ENCODE assay signal across 12 mouse cellular contexts in genomic region chr9:106473081-106473752, GRCm38 (mm10). TPM values are rescaled to one million over a fixed set of nuclear protein-coding genes. Genes with fewer than 3 reads are reported as not detected.
A peak's percentile ranks its signal among the peaks of the same experiment; 100 is the strongest.
DNase-seq lines count a peak whose midpoint lies in the region; ATAC-seq and TF ChIP-seq lines count a peak whose summit lies in the region.
"Had no signal": no experiment of that assay in that cellular context is flagged by ENCODE, and none has a peak within 500 bp of the region (broad histone marks: within the 10 kb centered on the region; RNA-seq: fewer than 3 reads in every experiment).

No protein-coding gene starts in this region.

- DNase-seq in frontal cortex, postnatal 10 days (ENCODE audit: low spot score in 2 of 2), result peak; percentile 6 to 26
- no peak for DNase-seq in liver, postnatal 0 days
- no peak for DNase-seq in liver, embryonic 11.5 days (ENCODE audit: low spot score)
- peak; percentile 1 to 5 for DNase-seq in frontal cortex, postnatal 25 days (ENCODE audit: low spot score in 2 of 2)
- peak; percentile 3 to 27 for DNase-seq in layer of hippocampus, adult 8-10 months (ENCODE audit: low spot score in 2 of 2)
- no peak for DNase-seq in thymus, adult 2 months

- no peaks in the 10 kb centered on the region for H3K27me3 ChIP-seq in liver, postnatal 0 days (ENCODE audit: insufficient read depth, low read length)
- H3K27me3 ChIP-seq in liver, embryonic 11.5 days (replicated peaks; ENCODE audit: control insufficient read depth, insufficient read depth, low read length), result no peaks in the 10 kb centered on the region
- H3K27me3 ChIP-seq in forebrain, embryonic 13.5 days, result no peaks in the 10 kb centered on the region
- no peaks in the 10 kb centered on the region for H3K27me3 ChIP-seq in thymus, adult 2 months (ENCODE audit: control insufficient read depth, insufficient read depth, low read length)
- H3K27me3 ChIP-seq: neural tube, embryonic 13.5 days had no signal

- ATAC-seq in frontal cortex, adult (ENCODE audit: low TSS enrichment), result no peak
- no peak for ATAC-seq in liver, postnatal 0 days
- no peak for ATAC-seq in liver, embryonic 11.5 days (replicated peaks; ENCODE audit: low FRiP score)
- no peak for ATAC-seq in forebrain, embryonic 13.5 days

- no peak overlapping the region for H3K4me2 ChIP-seq in liver, postnatal 0 days (ENCODE audit: low read depth, low read length)
- H3K4me2 ChIP-seq in liver, embryonic 11.5 days, result no peak overlapping the region
- no peak overlapping the region for H3K4me2 ChIP-seq in forebrain, embryonic 13.5 days
- H3K4me2 ChIP-seq: forebrain, embryonic 12.5 days; neural tube, embryonic 13.5 days had no signal

- H3K27ac ChIP-seq in liver, postnatal 0 days (ENCODE audit: low read depth), result peak overlapping the region; percentile 34; the same call in 1 of the 2 replicates
- H3K27ac ChIP-seq in liver, embryonic 11.5 days (ENCODE audit: low read depth, low read length), result no peak overlapping the region
- no peak overlapping the region for H3K27ac ChIP-seq in forebrain, embryonic 13.5 days
- no peak overlapping the region for H3K27ac ChIP-seq in thymus, adult 2 months (ENCODE audit: control insufficient read depth, insufficient read depth, low read length)
- H3K27ac ChIP-seq: forebrain, embryonic 12.5 days; neural tube, embryonic 13.5 days had no signal

- no peak for TF ChIP-seq CTCF in liver, postnatal 0 days (IDR thresholded peaks at IDR 0.05; ENCODE audit: low read depth)
- no peak for TF ChIP-seq CTCF in thymus, adult 2 months (IDR thresholded peaks at IDR 0.05; ENCODE audit: borderline replicate concordance, control insufficient read depth, extremely low read depth, insufficient read depth, low read length, poor library complexity)

- TF ChIP-seq POLR2A in thymus, adult 2 months (IDR thresholded peaks at IDR 0.05; ENCODE audit: control insufficient read depth, extremely low read depth, insufficient read depth, low read length, poor library complexity), result no peak

- no peak overlapping the region for H3K9ac ChIP-seq in liver, postnatal 0 days (replicated peaks)
- no peak overlapping the region for H3K9ac ChIP-seq in liver, embryonic 11.5 days (ENCODE audit: low read depth, low read length)
- no peak overlapping the region for H3K9ac ChIP-seq in forebrain, embryonic 13.5 days
- H3K9ac ChIP-seq: forebrain, embryonic 12.5 days had no signal

- H3K9me3 ChIP-seq in liver, postnatal 0 days (ENCODE audit: low read length), result no peaks in the 10 kb centered on the region
- H3K9me3 ChIP-seq in liver, embryonic 11.5 days (ENCODE audit: control insufficient read depth, low read length), result no peaks in the 10 kb centered on the region
- H3K9me3 ChIP-seq in forebrain, embryonic 13.5 days (replicated peaks), result no peaks in the 10 kb centered on the region
- H3K9me3 ChIP-seq: forebrain, embryonic 12.5 days; neural tube, embryonic 13.5 days had no signal

- H3K4me3 ChIP-seq in liver, postnatal 0 days (ENCODE audit: low read depth, low read length), result no peak overlapping the region
- no peak overlapping the region for H3K4me3 ChIP-seq in liver, embryonic 11.5 days (ENCODE audit: low read depth, low read length)
- H3K4me3 ChIP-seq in forebrain, embryonic 13.5 days, result no peak overlapping the region
- H3K4me3 ChIP-seq in thymus, adult 2 months (ENCODE audit: control insufficient read depth, insufficient read depth, low read length), result no peak overlapping the region
- H3K4me3 ChIP-seq: forebrain, embryonic 12.5 days; neural tube, embryonic 13.5 days had no signal

- WGBS in liver, postnatal 0 days (ENCODE audit: insufficient replicate concordance), result 85% methylated on average over 16 of the region's 16 CpGs
- 86% methylated on average over 16 of the region's 16 CpGs for WGBS in liver, embryonic 11.5 days
- WGBS in forebrain, embryonic 13.5 days, result 90% methylated on average over 16 of the region's 16 CpGs
- 96% methylated on average over 16 of the region's 16 CpGs for WGBS in thymus, adult 2 months

- TF ChIP-seq EP300 in liver, postnatal 0 days (IDR thresholded peaks at IDR 0.05; ENCODE audit: low read depth), result no peak

- no peaks in the 10 kb centered on the region for H3K36me3 ChIP-seq in liver, postnatal 0 days (replicated peaks; ENCODE audit: insufficient read depth, low read length)
- H3K36me3 ChIP-seq in liver, embryonic 11.5 days (ENCODE audit: control insufficient read depth, insufficient read depth, low read length), result no peaks in the 10 kb centered on the region
- no peaks in the 10 kb centered on the region for H3K36me3 ChIP-seq in forebrain, embryonic 13.5 days (ENCODE audit: poor library complexity, severe bottlenecking)
- no peaks in the 10 kb centered on the region for H3K36me3 ChIP-seq in thymus, adult 2 months (ENCODE audit: control insufficient read depth, insufficient read depth, low read length)
- H3K36me3 ChIP-seq: forebrain, embryonic 12.5 days; neural tube, embryonic 13.5 days had no signal

- H3K4me1 ChIP-seq in liver, postnatal 0 days (ENCODE audit: insufficient read depth), result peaks cover 19% of the 10 kb centered on the region
- peaks cover 27% of the 10 kb centered on the region for H3K4me1 ChIP-seq in liver, embryonic 11.5 days (replicated peaks; ENCODE audit: control insufficient read depth, insufficient read depth, low read length)
- peaks cover 31% of the 10 kb centered on the region for H3K4me1 ChIP-seq in forebrain, embryonic 13.5 days
- H3K4me1 ChIP-seq in thymus, adult 2 months (replicated peaks; ENCODE audit: control insufficient read depth, insufficient read depth, low read length), result peaks cover 35% of the 10 kb centered on the region

RNA-seq across cellular contexts. Expression of gene Rrp9, which starts 2.5 kb away (rescaled TPM):
- polyA plus RNA-seq in liver, postnatal 0 days (2015; fragmentation: Nextera tagmentation; extraction: Ambion mirVana), result 12.3 and 14.5 TPM in 2 replicates
- 85.4 and 92.8 TPM in 2 replicates for polyA plus RNA-seq in liver, embryonic 11.5 days (2014; fragmentation: Nextera tagmentation; extraction: Ambion mirVana)
- 10 to 100 TPM; 32.7 to 42.1 (median 33.2) TPM for total RNA-seq in layer of hippocampus, adult 8-10 months (2022)
- polyA plus RNA-seq in forebrain, embryonic 13.5 days (2015; fragmentation: Nextera tagmentation; extraction: Ambion mirVana), result 52.8 and 58.5 TPM in 2 replicates
- 57.8 and 58.8 TPM in 2 replicates for polyA plus RNA-seq in thymus, adult 2 months (2012; rRNA removed)

RNA-seq across cellular contexts. Expression of gene Parp3, which starts 3.5 kb away (rescaled TPM):
- 1.6 and 1.9 TPM in 2 replicates for polyA plus RNA-seq in liver, postnatal 0 days (2015; fragmentation: Nextera tagmentation; extraction: Ambion mirVana)
- 1.5 and 1.6 TPM in 2 replicates for polyA plus RNA-seq in liver, embryonic 11.5 days (2014; fragmentation: Nextera tagmentation; extraction: Ambion mirVana)
- total RNA-seq in layer of hippocampus, adult 8-10 months (2022), result 10 to 100 TPM in 1 of 4 experiments, 1 to 10 TPM in 3; 6.0 to 10.9 (median 7.4) TPM
- polyA plus RNA-seq in forebrain, embryonic 13.5 days (2015; fragmentation: Nextera tagmentation; extraction: Ambion mirVana), result 0.23 and 0.70 TPM in 2 replicates
- 57.4 and 69.5 TPM in 2 replicates for polyA plus RNA-seq in thymus, adult 2 months (2012; rRNA removed)

RNA-seq across cellular contexts. Expression of gene Gpr62, which starts 7.5 kb away (rescaled TPM):
- polyA plus RNA-seq in liver, postnatal 0 days (2015; fragmentation: Nextera tagmentation; extraction: Ambion mirVana), result not detected in 2 replicates
- 0.11 TPM in 1 of 2 replicates, not detected in the other for polyA plus RNA-seq in liver, embryonic 11.5 days (2014; fragmentation: Nextera tagmentation; extraction: Ambion mirVana)
- 10 to 100 TPM in 3 of 4 experiments, 1 to 10 TPM in 1; 9.4 to 12.4 (median 10.6) TPM for total RNA-seq in layer of hippocampus, adult 8-10 months (2022)
- polyA plus RNA-seq in forebrain, embryonic 13.5 days (2015; fragmentation: Nextera tagmentation; extraction: Ambion mirVana), result 0.37 and 0.45 TPM in 2 replicates
- 0.31 and 0.47 TPM in 2 replicates for polyA plus RNA-seq in thymus, adult 2 months (2012; rRNA removed)
- total RNA-seq: common myeloid progenitor, adult 5-6 weeks; megakaryocyte, adult 5-6 weeks had no signal

RNA-seq across cellular contexts. Expression of gene Pcbp4, which starts 20.1 kb away (rescaled TPM):
- 4.9 and 6.1 TPM in 2 replicates for polyA plus RNA-seq in liver, postnatal 0 days (2015; fragmentation: Nextera tagmentation; extraction: Ambion mirVana)
- polyA plus RNA-seq in liver, embryonic 11.5 days (2014; fragmentation: Nextera tagmentation; extraction: Ambion mirVana), result 62.4 and 63.2 TPM in 2 replicates
- 100 to 1,000 TPM; 186 to 215 (median 199) TPM for total RNA-seq in layer of hippocampus, adult 8-10 months (2022)
- polyA plus RNA-seq in forebrain, embryonic 13.5 days (2015; fragmentation: Nextera tagmentation; extraction: Ambion mirVana), result 243 and 274 TPM in 2 replicates
- 45.1 and 59.9 TPM in 2 replicates for polyA plus RNA-seq in thymus, adult 2 months (2012; rRNA removed)

RNA-seq across cellular contexts. Expression of gene Abhd14a, which starts 25.7 kb away (rescaled TPM):
- polyA plus RNA-seq in liver, postnatal 0 days (2015; fragmentation: Nextera tagmentation; extraction: Ambion mirVana), result 15.8 and 16.2 TPM in 2 replicates
- polyA plus RNA-seq in liver, embryonic 11.5 days (2014; fragmentation: Nextera tagmentation; extraction: Ambion mirVana), result 53.6 and 54.0 TPM in 2 replicates
- total RNA-seq in layer of hippocampus, adult 8-10 months (2022), result 10 to 100 TPM; 35.6 to 44.4 (median 40.2) TPM
- 40.5 and 50.9 TPM in 2 replicates for polyA plus RNA-seq in forebrain, embryonic 13.5 days (2015; fragmentation: Nextera tagmentation; extraction: Ambion mirVana)
- polyA plus RNA-seq in thymus, adult 2 months (2012; rRNA removed), result 18.1 and 19.8 TPM in 2 replicates

Comparison
In these comparisons a context has a peak if more than half of its experiments do, and no peak if none do; other contexts are left out.
1. DNase-seq: peak in frontal cortex, postnatal 10 days (2 of 2), frontal cortex, postnatal 25 days (2 of 2) and layer of hippocampus, adult 8-10 months (2 of 2); none in liver, postnatal 0 days (single experiment), liver, embryonic 11.5 days (single experiment) and thymus, adult 2 months (single experiment).
2. RNA of gene Parp3, which starts 3.5 kb away (polyA plus RNA-seq): 57.4 to 69.5 TPM in thymus, adult 2 months; 1.6 to 1.9 TPM in liver, postnatal 0 days, 1.5 to 1.6 TPM in liver, embryonic 11.5 days and 0.23 to 0.70 TPM in forebrain, embryonic 13.5 days; every median in the first group is over 10 times any median in the second.